Mouse (Mus musculus) myocyte (in vitro differentiated cells): Measurements from ENCODE around the gene Zmat3.

Experiments used
- CEBPB ChIP-seq: IDR thresholded peaks from 2 replicates; pipeline ENCODE4 v1.6.1; 2011; ENCODE audit warnings: mild to moderate bottlenecking, moderate library complexity; ENCODE audit not compliant: poor library complexity, insufficient read depth, severe bottlenecking
- E2F4 ChIP-seq: IDR thresholded peaks from one replicate; pipeline ENCODE4 v1.6.1; 2011; ENCODE audit warnings: mild to moderate bottlenecking, control low read depth, moderate library complexity; ENCODE audit not compliant: insufficient read depth
- MAX ChIP-seq: IDR thresholded peaks from one replicate; pipeline ENCODE4 v1.6.1; 2011; ENCODE audit warnings: low read depth, mild to moderate bottlenecking, control low read depth
- MYOD1 ChIP-seq, 3 experiments: IDR thresholded peaks; one replicate each; pipeline ENCODE4 v1.6.1; 2011; ENCODE audit warnings: control low read depth in 2 of 3, low read depth in 2 of 3, mild to moderate bottlenecking in 2 of 3, moderate library complexity in 1 of 3; ENCODE audit not compliant: insufficient read length in 2 of 3, control insufficient read depth in 1 of 3
- MYOG ChIP-seq, 3 experiments: IDR thresholded peaks; one replicate each; pipeline ENCODE4 v1.6.1; 2011; ENCODE audit warnings: control low read depth in 2 of 3, low read depth in 2 of 3, mild to moderate bottlenecking in 2 of 3; ENCODE audit not compliant: insufficient read length in 2 of 3, control insufficient read depth in 1 of 3, insufficient read depth in 1 of 3
- POLR2A ChIP-seq: IDR thresholded peaks from one replicate; pipeline ENCODE4 v1.6.1; 2011; ENCODE audit warnings: low read depth, mild to moderate bottlenecking, control low read depth, moderate library complexity; ENCODE audit not compliant: insufficient read length
- POLR2AphosphoS2 ChIP-seq: IDR thresholded peaks from one replicate; pipeline ENCODE4 v1.6.1; 2011; ENCODE audit warnings: low read depth, control low read depth; ENCODE audit not compliant: insufficient read length
- REST ChIP-seq: IDR thresholded peaks from one replicate; pipeline ENCODE4 v1.6.1; 2011; ENCODE audit warnings: mild to moderate bottlenecking, control low read depth, moderate library complexity; ENCODE audit not compliant: insufficient read depth, insufficient read length
- TCF12 ChIP-seq: IDR thresholded peaks from one replicate; pipeline ENCODE4 v1.6.1; 2011; ENCODE audit warnings: mild to moderate bottlenecking, control low read depth; ENCODE audit not compliant: poor library complexity, insufficient read depth, severe bottlenecking
- TCF3 ChIP-seq: IDR thresholded peaks from one replicate; pipeline ENCODE4 v1.6.1; 2011; ENCODE audit warnings: low read depth, control low read depth; ENCODE audit not compliant: insufficient read length
- USF1 ChIP-seq: IDR thresholded peaks from one replicate; pipeline ENCODE4 v1.6.1; 2011; ENCODE audit warnings: low read depth, mild to moderate bottlenecking, control low read depth, moderate library complexity

DNA sequence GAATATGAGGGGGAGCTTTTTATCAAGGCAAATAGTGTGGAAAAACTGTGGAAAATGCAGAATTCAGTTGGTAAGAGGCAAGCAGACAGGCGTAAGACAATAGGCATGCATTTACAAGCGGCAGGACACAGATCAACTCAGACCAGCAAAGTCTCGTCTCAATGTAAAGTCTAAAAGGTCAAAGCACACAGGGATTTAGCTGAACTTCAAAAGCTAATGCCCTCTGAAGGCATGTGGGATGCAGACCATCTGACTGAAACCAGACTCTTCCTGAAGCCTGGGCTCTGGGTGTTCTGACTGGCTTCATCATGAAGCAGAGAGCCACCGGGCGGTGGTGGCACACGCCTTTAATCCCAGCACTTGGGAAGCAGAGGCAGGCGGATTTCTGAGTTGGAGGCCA is 27.6 kb downstream of the Zmat3 start:
- no peak for TF ChIP-seq POLR2A
- TF ChIP-seq REST = no peak
- TF ChIP-seq USF1 = no peak
- TF ChIP-seq POLR2AphosphoS2 = no peak
- no peak for TF ChIP-seq MYOG (IDR thresholded peaks at IDR 0.05; ENCODE audit: control insufficient read depth in 1 of 3, insufficient read depth in 1 of 3, insufficient read length in 2 of 3, low read depth in 2 of 3)
- TF ChIP-seq TCF3 = no peak
- TF ChIP-seq MAX = no peak
- no peak for TF ChIP-seq E2F4
- TF ChIP-seq TCF12 = no peak
- TF ChIP-seq MYOD1 (IDR thresholded peaks at IDR 0.05; ENCODE audit: control insufficient read depth in 1 of 3, insufficient read length in 2 of 3, low read depth in 2 of 3) = no peak
- no peak for TF ChIP-seq CEBPB
